Mouse (Mus musculus) kidney, adult 2 months (tissue): ENCODE results near the gene Rnpep.

ENCODE experiments used
- CTCF ChIP-seq: fragments of 200-500 bp; conservative IDR thresholded peaks from 2 replicates; pipeline ENCODE4 v1.5.1; 2011; ENCODE audit warnings: low read depth, mild to moderate bottlenecking, control low read depth, low read length, moderate library complexity, mixed read lengths; ENCODE audit not compliant: insufficient read depth, insufficient read length
- POLR2A ChIP-seq: fragments of 200-500 bp; IDR thresholded peaks from one replicate; pipeline ENCODE4 v1.6.1; 2011; ENCODE audit warnings: low read depth, low read length, control low read depth

GRCm38 (mm10) chr1:135217607-135218233 lies 66.2 kb downstream of the Rnpep start:
- TF ChIP-seq CTCF (no peak), POLR2A (no peak)
